Comparison of ENCODE assay signal across 8 mouse cellular contexts in the genomic region with DNA sequence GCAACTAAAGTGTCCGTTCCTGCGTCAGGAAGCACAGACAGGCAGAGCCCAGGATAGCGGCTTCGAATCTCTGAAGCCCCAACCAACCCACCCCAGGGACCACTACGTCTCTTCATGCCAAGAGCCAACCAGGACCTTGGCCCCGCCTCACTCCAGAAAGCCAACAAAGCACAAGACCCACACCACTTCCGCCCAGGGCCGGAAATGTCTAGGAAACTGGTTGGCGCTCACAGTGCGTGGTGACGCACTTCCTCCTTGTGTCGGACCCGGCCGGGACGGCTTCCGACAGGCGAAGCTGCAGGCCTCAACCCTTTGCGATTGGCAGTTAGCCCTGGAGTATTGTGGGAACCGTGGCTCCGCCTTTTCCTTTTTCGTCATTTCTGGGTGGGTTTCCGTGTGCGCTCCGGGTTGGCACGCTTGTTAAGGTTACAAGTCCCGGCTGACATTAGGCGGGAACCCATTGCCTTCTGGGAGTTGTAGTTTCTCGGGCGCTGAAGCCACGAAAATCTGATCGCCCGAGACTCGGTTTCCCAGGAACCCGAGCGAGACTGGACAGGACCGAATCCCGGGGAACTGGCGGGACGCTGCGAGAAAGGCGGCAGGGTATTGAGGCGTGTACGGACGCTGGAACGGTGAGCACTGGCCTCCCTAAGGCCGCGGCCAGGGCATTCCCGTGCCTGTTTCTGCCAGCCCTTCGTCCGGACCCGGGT. TPM values are rescaled to one million over a fixed set of nuclear protein-coding genes. Genes with fewer than 3 reads are reported as not detected.
A peak's percentile ranks its signal among the peaks of the same experiment; 100 is the strongest.
DNase-seq lines count a peak whose midpoint lies in the region; ATAC-seq lines count a peak whose summit lies in the region.

Gene Tssc4 (plus strand): TSS at position 368 of the 710 bp plus-strand sequence.

- WGBS in hindbrain, embryonic 12.5 days, result under 1% methylated on average over 51 of the region's 51 CpGs

- peak; percentile 97 for ATAC-seq in hindbrain, embryonic 12.5 days (ENCODE audit: low FRiP score)

- no peaks in the 10 kb centered on the region for H3K27me3 ChIP-seq in hindbrain, embryonic 12.5 days

- H3K27ac ChIP-seq in hindbrain, embryonic 12.5 days, result peak within 1 kb of the TSS; percentile 97

- H3K36me3 ChIP-seq in hindbrain, embryonic 12.5 days, result peaks cover 45% of the 10 kb centered on the region

- peak; percentile 99 for DNase-seq in NIH3T3 (ENCODE audit: low read depth)
- DNase-seq in cerebellum, postnatal 10 days, result peak; percentile 99
- peak; percentile 98 to 99 for DNase-seq in frontal cortex, postnatal 10 days (ENCODE audit: low spot score in 2 of 2)
- peak; percentile 95 to 100 for DNase-seq in layer of hippocampus, postnatal 14 days (ENCODE audit: low spot score in 2 of 2)
- DNase-seq in lung, postnatal 14 days, result peak; percentile 97
- peak; percentile 100 for DNase-seq in retina, adult 2 months (ENCODE audit: low read depth, low spot score)
- DNase-seq in thymus, postnatal 36 days, result peak; percentile 92 to 97

- H3K4me3 ChIP-seq in hindbrain, embryonic 12.5 days, result peak within 1 kb of the TSS; percentile 88

- no peaks in the 10 kb centered on the region for H3K9me3 ChIP-seq in hindbrain, embryonic 12.5 days (replicated peaks)

- H3K4me1 ChIP-seq in hindbrain, embryonic 12.5 days, result peaks cover 32% of the 10 kb centered on the region

- H3K4me2 ChIP-seq in hindbrain, embryonic 12.5 days (replicated peaks), result peak within 1 kb of the TSS; percentile 100

- peak within 1 kb of the TSS; percentile 91 for H3K9ac ChIP-seq in hindbrain, embryonic 12.5 days

RNA-seq across cellular contexts. Expression of gene Tssc4, which starts in this region (rescaled TPM):
- polyA plus RNA-seq in hindbrain, embryonic 12.5 days (2016; fragmentation: Nextera tagmentation; extraction: Ambion mirVana), result 83.3 and 88.7 TPM in 2 replicates
- 10 to 100 TPM; 51.8 to 56.9 TPM for total RNA-seq in layer of hippocampus, postnatal 14 days (2021)

Comparison
In these comparisons a context has a peak if more than half of its experiments do, and no peak if none do; other contexts are left out.
1. Peak in every context shown above with its lines: DNase-seq, ATAC-seq, H3K4me3 ChIP-seq and H3K27ac ChIP-seq.